Mouse (Mus musculus) ovary, adult 18-20 months (tissue): ENCODE results near the gene Gm20388.

ENCODE experiments used
- DNase-seq: peaks from one replicate; pipeline ENCODE4 v3.0.0; 2022; ENCODE audit warnings: low spot score, mixed read lengths

Gm20388 gene

GRCm38 (mm10) chr8:122021725-122022124 is 2111.1 kb downstream of the Gm20388 start:
- DNase-seq, result no peak

- no peak for DNase-seq
Observed at GRCm38 (mm10) chr8:122022274-122022673, 2111.6 kb downstream of the Gm20388 start.

GRCm38 (mm10) chr8:122022705-122023104 is 2112.1 kb downstream of the Gm20388 start:
- no peak for DNase-seq

GRCm38 (mm10) chr8:122025546-122025945 is 2114.9 kb downstream of the Gm20388 start:
- no peak for DNase-seq

- DNase-seq, result no peak
Observed at GRCm38 (mm10) chr8:122028116-122028515, 2117.5 kb downstream of the Gm20388 start.

- no peak for DNase-seq
Observed at GRCm38 (mm10) chr8:122030965-122031364, 2120.3 kb downstream of the Gm20388 start.

GRCm38 (mm10) chr8:122032741-122033140 is 2122.1 kb downstream of the Gm20388 start:
- DNase-seq, result no peak

GRCm38 (mm10) chr8:122035543-122035942 is 2124.9 kb downstream of the Gm20388 start:
- DNase-seq, result no peak

GRCm38 (mm10) chr8:122036325-122036724 is 2125.7 kb downstream of the Gm20388 start:
- DNase-seq, result no peak

GRCm38 (mm10) chr8:122037279-122037678 is 2126.6 kb downstream of the Gm20388 start:
- DNase-seq, result no peak

GRCm38 (mm10) chr8:122038076-122038475 is 2127.4 kb downstream of the Gm20388 start:
- DNase-seq, result no peak

- DNase-seq, result no peak
Observed at GRCm38 (mm10) chr8:122039452-122039851, 2128.8 kb downstream of the Gm20388 start.

GRCm38 (mm10) chr8:122047206-122047870 is 2136.7 kb downstream of the Gm20388 start:
- DNase-seq, result no peak

- DNase-seq, result no peak
Observed at GRCm38 (mm10) chr8:122049266-122049665, 2138.6 kb downstream of the Gm20388 start.

GRCm38 (mm10) chr8:122049923-122050322 is 2139.3 kb downstream of the Gm20388 start:
- no peak for DNase-seq

- DNase-seq, result no peak
Observed at GRCm38 (mm10) chr8:122050620-122051019, 2140.0 kb downstream of the Gm20388 start.

GRCm38 (mm10) chr8:122055321-122055720 is 2144.7 kb downstream of the Gm20388 start:
- no peak for DNase-seq

- no peak for DNase-seq
Observed at GRCm38 (mm10) chr8:122056113-122056512, 2145.5 kb downstream of the Gm20388 start.

- DNase-seq, result no peak
Observed at GRCm38 (mm10) chr8:122056882-122057281, 2146.2 kb downstream of the Gm20388 start.

- DNase-seq, result no peak
Observed at GRCm38 (mm10) chr8:122058510-122058909, 2147.9 kb downstream of the Gm20388 start.

- DNase-seq, result no peak
Observed at GRCm38 (mm10) chr8:122058951-122059350, 2148.3 kb downstream of the Gm20388 start.

GRCm38 (mm10) chr8:122062508-122063223 is 2152.0 kb downstream of the Gm20388 start:
- DNase-seq, result no peak

GRCm38 (mm10) chr8:122064353-122064752 is 2153.7 kb downstream of the Gm20388 start:
- DNase-seq, result no peak
